Mouse (Mus musculus) induced T-regulatory cell, adult 2 months (primary cell): ENCODE data around the gene Macc1.
"Not testable (repeated sequence)": the region's sequence is repeated elsewhere in the genome, so short reads cannot be mapped to it uniquely, and the experiment has no call there.

ENCODE experiments used
- DNase-seq: peaks from one replicate; pipeline ENCODE4 v3.0.0-alpha.2; 2012; ENCODE audit warnings: low read depth

Macc1 gene

GRCm38 (mm10) chr12:119313970-119314369, at the start of gene Macc1:
TSS of gene Macc1 (plus strand) at chr12:119314270.
- no peak for DNase-seq

- DNase-seq = no peak
These were observed 49.6 kb upstream of the Macc1 start for GRCm38 (mm10) chr12:119264506-119264905.

GRCm38 (mm10) chr12:119268723-119269122, 45.3 kb upstream of the Macc1 start:
- no peak for DNase-seq

GRCm38 (mm10) chr12:119270036-119270435, 44.0 kb upstream of the Macc1 start:
- no peak for DNase-seq

- DNase-seq = no peak
These were observed 42.1 kb upstream of the Macc1 start for GRCm38 (mm10) chr12:119271964-119272363.

- no peak for DNase-seq
These were observed 40.5 kb upstream of the Macc1 start for GRCm38 (mm10) chr12:119273605-119274004.

- DNase-seq = no peak
These were observed 37.8 kb upstream of the Macc1 start for GRCm38 (mm10) chr12:119276282-119276681.

GRCm38 (mm10) chr12:119291618-119292017, 22.5 kb upstream of the Macc1 start:
- no peak for DNase-seq

GRCm38 (mm10) chr12:119303618-119304017, 10.5 kb upstream of the Macc1 start:
- DNase-seq = no peak

- DNase-seq = no peak
These were observed 881 bp upstream of the Macc1 start for GRCm38 (mm10) chr12:119313014-119313763.

- DNase-seq = no peak
These were observed 4.7 kb downstream of the Macc1 start for GRCm38 (mm10) chr12:119318799-119319198.

- peak; percentile 42 for DNase-seq
These were observed 11.3 kb downstream of the Macc1 start for GRCm38 (mm10) chr12:119325400-119325799.

- DNase-seq = no peak
These were observed 16.6 kb downstream of the Macc1 start for GRCm38 (mm10) chr12:119330644-119331043.

GRCm38 (mm10) chr12:119333376-119333775, 19.3 kb downstream of the Macc1 start:
- no peak for DNase-seq

- not testable (repeated sequence) for DNase-seq
These were observed 38.5 kb downstream of the Macc1 start for GRCm38 (mm10) chr12:119352579-119352978.

- no peak for DNase-seq
These were observed 43.6 kb downstream of the Macc1 start for GRCm38 (mm10) chr12:119357418-119358241.

- no peak for DNase-seq
These were observed 44.1 kb downstream of the Macc1 start for GRCm38 (mm10) chr12:119358242-119358515.

GRCm38 (mm10) chr12:119365041-119365440, 51.0 kb downstream of the Macc1 start:
- DNase-seq = no peak

- DNase-seq = no peak
These were observed 55.8 kb downstream of the Macc1 start for GRCm38 (mm10) chr12:119369832-119370231.

- no peak for DNase-seq
These were observed 58.3 kb downstream of the Macc1 start for GRCm38 (mm10) chr12:119372359-119372758.

GRCm38 (mm10) chr12:119376879-119377278, 62.8 kb downstream of the Macc1 start:
- no peak for DNase-seq

- no peak for DNase-seq
These were observed 67.8 kb downstream of the Macc1 start for GRCm38 (mm10) chr12:119381839-119382238.

GRCm38 (mm10) chr12:119386243-119386642, 72.2 kb downstream of the Macc1 start:
- no peak for DNase-seq
